Mouse (Mus musculus) neural tube, embryonic 13.5 days (tissue): Measurements from ENCODE around the gene Olfr435. TPM values are rescaled to one million over a fixed set of nuclear protein-coding genes. Genes with fewer than 3 reads are reported as not detected.
"Not testable (repeated sequence)": the region's sequence is repeated elsewhere in the genome, so short reads cannot be mapped to it uniquely, and the experiment has no call there.

ENCODE experiments used
- ATAC-seq: fragments of 200-750 bp; cut with Nextera tagmentation; 2 replicates; pipeline ENCODE4 v1.8.0; 2017; ENCODE audit warnings: low read depth, mild to moderate bottlenecking, moderate TSS enrichment, moderate library complexity
- H3K27ac ChIP-seq: fragments of 300-500 bp; sonication (generic); replicated peaks from 2 replicates; pipeline ENCODE4 v1.5.1; 2015; ENCODE audit warnings: moderate library complexity, mild to moderate bottlenecking, inconsistent platforms
- H3K27me3 ChIP-seq: fragments of 300-500 bp; sonication (generic); 2 replicates; pipeline ENCODE4 v1.6.1; 2015; ENCODE audit warnings: mild to moderate bottlenecking, inconsistent platforms
- H3K36me3 ChIP-seq: fragments of 300-500 bp; sonication (generic); 2 replicates; pipeline ENCODE4 v1.6.1; 2015; ENCODE audit warnings: mild to moderate bottlenecking, inconsistent platforms
- H3K4me1 ChIP-seq: fragments of 300-500 bp; sonication (generic); replicated peaks from 2 replicates; pipeline ENCODE4 v1.6.1; 2015; ENCODE audit warnings: inconsistent platforms
- H3K4me2 ChIP-seq: fragments of 300-500 bp; sonication (generic); 2 replicates; pipeline ENCODE4 v1.6.1; 2015; ENCODE audit warnings: inconsistent platforms, mild to moderate bottlenecking, moderate library complexity
- H3K4me3 ChIP-seq: fragments of 300-500 bp; sonication (generic); 2 replicates; pipeline ENCODE4 v1.5.1; 2015; ENCODE audit warnings: mild to moderate bottlenecking, inconsistent platforms
- H3K9ac ChIP-seq: fragments of 300-500 bp; sonication (generic); 2 replicates; pipeline ENCODE4 v1.6.1; 2015; ENCODE audit warnings: moderate library complexity, mild to moderate bottlenecking, inconsistent platforms
- H3K9me3 ChIP-seq: fragments of 300-500 bp; sonication (generic); 2 replicates; pipeline ENCODE4 v1.6.1; 2016; ENCODE audit warnings: inconsistent platforms
- WGBS: fragments of 180-500 bp; shearing (Covaris S2); methylation state at CpG from one replicate; pipeline ENCODE4 v1.1.7; 2015; 5-methylcytosine and 5-hydroxymethylcytosine counted together
- polyA plus RNA-seq: library from polyadenylated mRNA; unstranded; fragments of >200 nt; fragmentation: Nextera tagmentation; extraction: Ambion mirVana; gene quantifications from 2 replicates; pipeline ENCODE4 v1.2.1, GENCODE M21; 2015

The Olfr435 gene
- not detected in 2 replicates for polyA plus RNA-seq

DNA sequence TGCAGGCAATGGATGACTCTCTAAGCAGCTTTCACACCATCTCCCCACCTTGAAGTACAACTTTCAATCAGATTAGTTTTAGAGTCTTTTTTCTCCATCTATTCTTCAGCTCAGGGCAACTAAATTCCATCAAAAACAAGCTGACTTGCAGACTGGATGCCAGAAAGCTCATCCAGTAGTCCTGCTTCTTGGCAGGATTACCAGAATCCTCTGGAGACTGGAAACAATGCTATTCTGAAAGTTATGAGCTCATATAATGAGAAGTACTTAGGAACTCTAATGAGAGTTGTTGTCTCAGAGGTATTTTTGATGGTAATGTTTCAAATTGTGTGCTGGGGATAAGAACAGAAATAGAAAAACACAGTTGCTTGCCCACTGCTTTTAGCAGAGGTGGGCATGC lies at the start of gene Olfr435:
Gene Olfr435 (plus strand): TSS at position 366 of the 400 bp plus-strand sequence.
- Histone ChIP-seq H3K27ac (no peak within 1 kb of the TSS), H3K4me1 (no peaks in the 10 kb centered on the region), H3K36me3 (no peaks in the 10 kb centered on the region), H3K27me3 (no peaks in the 10 kb centered on the region), H3K9me3 (no peaks in the 10 kb centered on the region), H3K4me2 (no peak within 1 kb of the TSS), H3K9ac (no peak within 1 kb of the TSS), H3K4me3 (no peak within 1 kb of the TSS)
- ATAC-seq: no peak

DNA sequence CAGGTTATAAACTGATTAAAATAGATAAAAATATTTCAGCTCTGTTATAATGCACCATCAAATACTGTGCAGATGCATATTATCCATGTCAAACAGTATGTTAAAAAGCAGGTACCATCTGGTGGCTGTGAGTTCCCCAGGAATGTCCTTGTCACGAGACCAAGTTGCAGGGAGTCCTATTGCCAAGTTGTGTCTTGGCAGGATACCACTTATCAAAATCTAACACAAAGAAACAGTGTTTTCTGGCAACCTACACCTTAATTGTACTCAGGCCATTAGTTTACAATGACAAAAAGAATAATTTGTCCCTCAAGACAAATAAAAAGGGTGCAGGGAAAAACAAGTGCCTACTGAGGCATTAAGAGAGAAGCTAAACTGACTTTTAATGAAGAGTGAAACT lies 37.4 kb upstream of the Olfr435 start:
- no peaks in the 10 kb centered on the region for H3K4me1 ChIP-seq
- 49% methylated on average over 1 of the region's 1 CpGs for WGBS

DNA sequence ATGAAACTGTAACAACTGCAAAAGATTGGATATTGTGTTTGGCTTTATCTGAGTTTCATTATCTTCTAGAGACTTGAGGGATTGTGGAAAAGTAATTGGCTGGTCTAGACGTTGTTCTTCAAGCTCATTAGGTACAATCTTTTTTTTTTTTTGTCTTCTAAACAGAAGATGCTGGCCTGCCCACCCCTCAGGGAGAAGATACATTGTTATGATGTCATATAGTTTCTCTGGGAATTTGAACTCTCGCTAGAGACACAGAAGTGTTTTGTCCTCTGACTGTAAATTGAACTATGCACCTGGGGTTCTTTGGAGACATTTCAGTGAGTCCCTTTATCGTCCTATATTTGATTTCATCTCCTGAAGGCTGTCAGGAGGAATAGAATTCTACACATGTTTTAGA lies 34.0 kb upstream of the Olfr435 start, which contains the start of gene Olfr437:
Gene Olfr437 (plus strand): TSS at position 301 of the 400 bp plus-strand sequence.
- Histone ChIP-seq H3K4me1 (no peaks in the 10 kb centered on the region), H3K9ac (no peak within 1 kb of the TSS), H3K27me3 (no peaks in the 10 kb centered on the region), H3K36me3 (no peaks in the 10 kb centered on the region), H3K27ac (no peak within 1 kb of the TSS), H3K4me2 (no peak within 1 kb of the TSS), H3K9me3 (no peaks in the 10 kb centered on the region), H3K4me3 (no peak within 1 kb of the TSS)
- no peak for ATAC-seq
- 74% methylated on average over 3 of the region's 3 CpGs for WGBS

More for the DNA sequence above, 37.4 kb upstream of the Olfr435 start:
- Histone ChIP-seq H3K27ac (no peak overlapping the region), H3K4me2 (no peak overlapping the region), H3K36me3 (no peaks in the 10 kb centered on the region), H3K27me3 (no peaks in the 10 kb centered on the region), H3K9me3 (no peaks in the 10 kb centered on the region), H3K4me3 (no peak overlapping the region), H3K9ac (no peak overlapping the region)
- no peak for ATAC-seq

DNA sequence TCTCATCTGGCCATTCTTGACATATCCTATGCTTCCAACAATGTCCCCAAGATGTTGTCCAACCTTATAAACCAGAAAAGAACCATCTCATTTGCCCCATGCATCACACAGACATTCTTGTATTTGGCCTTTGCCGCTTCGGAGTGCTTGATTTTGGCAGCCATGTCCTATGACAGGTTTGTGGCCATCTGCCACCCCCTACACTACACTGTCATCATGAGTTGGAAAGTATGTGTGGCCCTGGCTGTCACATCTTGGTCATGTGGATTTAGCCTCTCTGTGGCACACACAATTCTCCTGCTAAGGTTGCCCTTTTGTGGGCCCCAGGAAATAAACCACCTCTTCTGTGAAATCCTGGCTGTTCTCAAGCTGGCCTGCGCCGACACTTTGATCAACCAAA lies 29.7 kb upstream of the Olfr435 start:
- Histone ChIP-seq H3K36me3 (no peaks in the 10 kb centered on the region), H3K4me2 (no peak overlapping the region), H3K9me3 (no peaks in the 10 kb centered on the region), H3K27me3 (no peaks in the 10 kb centered on the region), H3K9ac (no peak overlapping the region), H3K4me3 (no peak overlapping the region), H3K27ac (no peak overlapping the region), H3K4me1 (no peaks in the 10 kb centered on the region)
- no peak for ATAC-seq
- 98% methylated on average over 4 of the region's 4 CpGs for WGBS

DNA sequence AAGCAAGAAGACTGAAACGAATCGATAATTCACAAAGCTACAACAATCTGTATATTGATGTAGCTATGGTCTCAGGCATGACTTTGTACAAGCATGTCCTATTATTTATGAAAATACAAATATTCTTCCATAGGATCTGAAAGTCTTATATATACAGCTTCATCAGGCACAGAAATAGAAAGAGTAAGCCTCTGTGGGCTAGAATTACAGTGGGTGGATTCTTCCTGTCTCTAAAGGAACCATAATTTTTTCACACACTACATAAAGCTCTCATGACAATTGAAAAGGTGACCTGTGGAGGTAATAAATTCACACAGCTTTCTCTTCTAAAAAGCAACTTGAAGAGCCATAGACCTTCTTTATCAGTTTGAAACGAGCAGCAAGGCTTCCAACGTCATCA lies 25.1 kb upstream of the Olfr435 start, which contains the start of gene Olfr13:
Gene Olfr13 (plus strand): TSS at position 301 of the 400 bp plus-strand sequence.
- WGBS: 72% methylated on average over 4 of the region's 4 CpGs
- Histone ChIP-seq H3K4me1 (no peaks in the 10 kb centered on the region), H3K4me2 (no peak within 1 kb of the TSS), H3K9ac (no peak within 1 kb of the TSS), H3K4me3 (no peak within 1 kb of the TSS), H3K27me3 (no peaks in the 10 kb centered on the region), H3K27ac (no peak within 1 kb of the TSS), H3K9me3 (no peaks in the 10 kb centered on the region), H3K36me3 (no peaks in the 10 kb centered on the region)
- ATAC-seq: no peak

DNA sequence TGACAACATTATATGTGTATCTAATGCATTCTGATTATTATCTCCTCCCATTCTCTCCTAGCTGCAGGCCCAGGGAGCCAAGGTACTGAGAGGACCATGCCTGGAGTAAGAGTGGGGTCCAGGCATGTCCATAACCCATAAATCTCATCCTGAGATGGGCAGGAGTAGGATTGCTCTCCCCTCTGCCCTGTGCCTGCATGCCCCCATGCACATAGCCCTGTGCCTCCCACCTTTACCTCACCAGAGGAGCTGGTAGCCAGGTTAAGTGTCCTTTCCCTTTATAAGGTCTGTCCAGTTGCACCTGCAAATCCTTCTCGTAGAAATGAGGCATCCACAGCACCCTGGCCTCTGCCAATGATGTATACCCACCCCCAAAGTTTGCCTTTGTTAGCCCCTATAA lies 18.8 kb upstream of the Olfr435 start:
- no peak overlapping the region for H3K4me3 ChIP-seq
- no peak for ATAC-seq
- H3K9me3 ChIP-seq: no peaks in the 10 kb centered on the region
- H3K4me1 ChIP-seq: peaks cover 9% of the 10 kb centered on the region
- 58% methylated on average over 1 of the region's 1 CpGs for WGBS
- no peaks in the 10 kb centered on the region for H3K27me3 ChIP-seq
- no peaks in the 10 kb centered on the region for H3K36me3 ChIP-seq
- no peak overlapping the region for H3K4me2 ChIP-seq
- H3K27ac ChIP-seq: no peak overlapping the region
- H3K9ac ChIP-seq: no peak overlapping the region

DNA sequence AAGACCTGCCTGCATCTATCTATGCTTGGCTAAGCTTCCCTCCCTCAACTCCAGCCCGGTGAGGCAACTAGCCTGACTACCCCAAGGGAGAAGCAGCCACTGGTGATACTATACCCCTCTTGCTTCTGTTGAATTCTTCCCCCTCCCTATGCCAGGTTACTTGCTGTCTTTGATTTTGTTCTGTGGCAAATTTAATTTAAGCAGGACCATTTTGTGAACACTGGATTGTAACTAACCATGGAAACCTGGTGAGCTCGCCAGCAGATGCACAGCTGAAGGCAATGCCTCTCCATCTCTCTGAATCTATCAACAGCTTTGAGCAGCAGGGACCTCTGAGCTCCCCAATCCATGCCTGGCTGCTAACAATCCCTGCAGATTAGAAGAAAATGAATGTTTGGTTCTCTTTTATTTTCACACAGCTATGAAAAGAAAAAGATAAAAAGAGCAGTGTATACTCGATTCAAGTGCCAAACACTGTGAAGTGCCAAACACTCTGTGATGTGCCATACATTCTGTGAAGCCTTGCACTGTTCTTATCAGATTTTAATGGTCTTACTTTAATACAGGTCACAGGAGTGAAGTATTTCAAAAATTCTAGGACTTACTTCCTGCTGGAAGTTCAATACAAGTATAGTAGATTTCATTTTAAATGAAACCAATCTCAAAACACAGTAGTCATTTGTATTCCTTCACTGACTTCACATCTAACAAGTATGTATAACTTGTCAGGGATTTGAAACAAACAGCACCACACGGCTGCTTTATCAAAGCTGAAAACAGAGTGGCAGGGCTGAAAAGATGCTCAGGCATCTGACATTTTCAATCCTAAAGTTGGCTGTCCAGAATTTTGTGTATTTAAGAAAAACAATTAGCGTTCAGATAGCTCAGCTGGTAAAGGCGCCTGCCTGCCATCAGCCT lies 18.1 kb upstream of the Olfr435 start:
- Histone ChIP-seq H3K4me2 (no peak overlapping the region), H3K9ac (no peak overlapping the region), H3K4me1 (peaks cover 9% of the 10 kb centered on the region), H3K27me3 (no peaks in the 10 kb centered on the region), H3K4me3 (no peak overlapping the region), H3K36me3 (no peaks in the 10 kb centered on the region), H3K9me3 (no peaks in the 10 kb centered on the region), H3K27ac (no peak overlapping the region)
- 59% methylated on average over 6 of the region's 6 CpGs for WGBS
- ATAC-seq: peak; percentile 67; the same call in 1 of the 2 replicates

DNA sequence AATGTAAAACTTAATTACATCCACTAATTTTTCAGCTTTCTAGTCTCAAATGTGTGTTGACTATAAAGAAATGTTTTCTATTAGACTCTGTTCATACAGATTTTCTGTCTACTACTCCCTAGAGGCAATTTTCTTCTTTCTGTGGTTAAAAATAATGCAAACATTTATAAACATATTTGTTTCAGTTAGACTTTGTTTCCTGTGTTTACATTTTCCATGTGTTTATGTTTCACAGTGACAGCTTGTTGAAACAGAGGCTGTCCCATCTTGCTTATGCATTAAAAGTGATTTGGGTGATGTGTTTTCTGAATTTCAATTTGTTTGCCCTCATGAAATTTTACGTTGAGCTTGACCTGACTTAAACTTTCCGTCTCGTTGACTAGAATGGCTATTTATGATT lies 6.0 kb upstream of the Olfr435 start:
- Histone ChIP-seq H3K4me2 (no peak overlapping the region), H3K9me3 (no peaks in the 10 kb centered on the region), H3K4me3 (no peak overlapping the region), H3K4me1 (no peaks in the 10 kb centered on the region), H3K36me3 (no peaks in the 10 kb centered on the region), H3K9ac (no peak overlapping the region), H3K27me3 (no peaks in the 10 kb centered on the region), H3K27ac (no peak overlapping the region)
- 86% methylated on average over 3 of the region's 3 CpGs for WGBS
- no peak for ATAC-seq

DNA sequence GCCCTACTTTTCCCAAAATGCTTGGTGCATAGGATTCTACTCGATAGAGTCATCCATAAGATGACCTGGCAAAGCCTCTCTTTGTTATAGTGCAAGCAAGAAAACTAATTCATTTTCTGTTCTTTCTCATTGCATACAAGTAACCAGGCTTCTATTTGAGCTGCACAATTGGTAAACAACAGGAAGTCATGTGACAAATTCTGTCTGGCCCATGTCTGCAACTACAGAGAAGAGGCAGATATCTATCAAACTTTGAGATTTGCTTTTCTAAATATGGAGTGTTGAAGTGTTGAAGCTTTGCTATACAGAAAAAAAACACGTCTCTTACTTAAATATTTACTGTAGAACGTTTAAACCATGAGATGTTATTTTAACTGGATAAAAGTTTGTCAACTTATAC lies 1.1 kb downstream of the Olfr435 start:
- H3K27me3 ChIP-seq: no peaks in the 10 kb centered on the region
- no peak overlapping the region for H3K27ac ChIP-seq
- WGBS: 87% methylated on average over 3 of the region's 3 CpGs
- no peak overlapping the region for H3K9ac ChIP-seq
- H3K4me1 ChIP-seq: no peaks in the 10 kb centered on the region
- no peaks in the 10 kb centered on the region for H3K9me3 ChIP-seq
- H3K4me2 ChIP-seq: no peak overlapping the region
- no peak for ATAC-seq
- H3K36me3 ChIP-seq: no peaks in the 10 kb centered on the region
- no peak overlapping the region for H3K4me3 ChIP-seq

DNA sequence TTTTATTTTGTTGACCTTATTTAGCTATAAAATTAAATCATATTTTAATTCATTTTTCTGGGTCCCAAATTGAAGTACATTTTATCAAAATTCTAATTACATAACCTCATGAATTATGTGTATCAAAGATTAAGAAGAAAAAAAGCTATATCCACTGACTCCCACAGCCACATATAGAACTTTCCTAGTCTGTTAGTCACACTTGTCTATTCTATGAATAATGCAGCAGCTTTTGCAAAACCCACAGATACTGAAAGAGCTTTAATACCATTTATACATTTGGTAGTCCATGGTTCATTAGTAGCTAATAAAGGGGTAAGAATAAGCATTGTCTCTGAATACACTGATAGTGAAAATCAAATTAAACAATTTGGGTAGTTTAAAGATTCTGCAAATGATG lies 5.8 kb downstream of the Olfr435 start:
- no peaks in the 10 kb centered on the region for H3K9me3 ChIP-seq
- H3K9ac ChIP-seq: no peak overlapping the region
- no peaks in the 10 kb centered on the region for H3K36me3 ChIP-seq
- H3K27me3 ChIP-seq: no peaks in the 10 kb centered on the region
- no peaks in the 10 kb centered on the region for H3K4me1 ChIP-seq
- H3K27ac ChIP-seq: no peak overlapping the region
- no peak overlapping the region for H3K4me3 ChIP-seq
- no peak overlapping the region for H3K4me2 ChIP-seq
- no peak for ATAC-seq

DNA sequence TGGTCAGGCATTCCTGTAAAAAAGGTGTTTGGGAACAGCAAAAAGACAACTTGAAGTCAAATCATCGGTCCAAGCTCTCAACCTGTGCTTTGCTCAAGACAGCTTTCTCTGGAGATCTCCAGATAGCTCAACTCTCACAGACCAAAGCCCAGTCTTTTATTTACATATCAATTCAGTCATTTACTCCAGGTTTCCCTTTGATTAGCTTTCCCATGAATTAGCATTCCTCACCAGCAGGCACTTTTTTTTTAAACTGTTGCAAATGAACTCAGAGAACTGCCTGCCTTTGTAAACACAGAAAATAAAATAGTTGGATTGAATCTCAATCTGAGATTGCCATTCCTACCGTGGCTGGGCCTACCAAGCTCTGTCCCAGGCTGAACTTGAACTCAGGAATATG lies 8.4 kb downstream of the Olfr435 start:
- no peak overlapping the region for H3K9ac ChIP-seq
- no peak overlapping the region for H3K27ac ChIP-seq
- H3K4me3 ChIP-seq: no peak overlapping the region
- no peaks in the 10 kb centered on the region for H3K27me3 ChIP-seq
- H3K4me2 ChIP-seq: no peak overlapping the region
- H3K9me3 ChIP-seq: no peaks in the 10 kb centered on the region
- no peaks in the 10 kb centered on the region for H3K4me1 ChIP-seq
- H3K36me3 ChIP-seq: no peaks in the 10 kb centered on the region
- WGBS: 30% methylated on average over 2 of the region's 2 CpGs
- no peak for ATAC-seq

DNA sequence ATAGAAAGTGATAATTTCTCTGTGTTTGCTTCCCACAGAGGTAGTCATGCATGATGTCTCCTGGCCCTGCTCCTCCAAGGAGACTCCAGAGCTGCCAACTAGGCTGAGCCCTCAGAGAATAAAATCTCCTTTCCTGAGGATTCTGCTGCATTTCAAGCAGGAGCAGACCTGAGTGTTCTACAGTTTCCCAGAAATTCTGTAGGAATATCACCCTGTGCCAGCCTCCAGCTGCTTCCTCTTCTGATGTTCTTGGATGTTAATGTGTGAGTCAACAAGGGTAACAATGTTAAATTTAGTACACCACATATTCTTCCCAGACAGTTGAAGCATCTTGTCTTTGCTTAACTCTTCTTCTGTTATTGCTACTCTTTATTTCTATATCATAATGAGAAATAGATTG lies 15.9 kb downstream of the Olfr435 start, which contains the start of gene Olfr434:
Gene Olfr434 (plus strand): TSS at position 149 of the 400 bp plus-strand sequence.
- H3K9ac ChIP-seq, H3K27me3 ChIP-seq, H3K4me3 ChIP-seq, H3K27ac ChIP-seq, H3K4me1 ChIP-seq, H3K36me3 ChIP-seq, H3K9me3 ChIP-seq, H3K4me2 ChIP-seq, ATAC-seq: not testable (repeated sequence)

DNA sequence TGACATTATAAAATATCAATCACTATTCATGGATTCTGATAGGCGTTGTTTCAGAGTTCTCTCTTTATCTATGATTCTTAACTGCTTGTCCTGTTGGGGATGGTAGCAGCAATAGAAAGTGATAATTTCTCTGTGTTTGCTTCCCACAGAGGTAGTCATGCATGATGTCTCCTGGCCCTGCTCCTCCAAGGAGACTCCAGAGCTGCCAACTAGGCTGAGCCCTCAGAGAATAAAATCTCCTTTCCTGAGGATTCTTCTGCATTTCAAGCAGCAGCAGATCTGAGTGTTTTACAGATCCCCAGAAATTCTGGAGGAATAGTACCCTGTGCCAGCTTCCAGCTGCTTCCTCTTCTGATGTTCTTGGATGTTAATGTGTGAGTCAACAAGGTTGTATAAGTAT lies 34.3 kb downstream of the Olfr435 start, which contains the start of gene Olfr47:
Gene Olfr47 (plus strand): TSS at position 275 of the 400 bp plus-strand sequence.
- not testable (repeated sequence) for H3K27ac ChIP-seq, H3K4me3 ChIP-seq, H3K9me3 ChIP-seq, H3K4me1 ChIP-seq, ATAC-seq, H3K9ac ChIP-seq, H3K27me3 ChIP-seq, H3K36me3 ChIP-seq, H3K4me2 ChIP-seq
- WGBS: 93% methylated on average over 1 of the region's 1 CpGs
